Mouse (Mus musculus) small intestine, adult 2 months (tissue): ENCODE results near the gene Mlxip. TPM values are rescaled to one million over a fixed set of nuclear protein-coding genes. Genes with fewer than 3 reads are reported as not detected.

ENCODE experiments used
- H3K27ac ChIP-seq: fragments of 200-500 bp; 2 replicates; pipeline ENCODE4 v1.5.1; 2012; ENCODE audit warnings: low read depth, low read length, control low read depth, inconsistent platforms; ENCODE audit not compliant: insufficient read depth
- H3K27me3 ChIP-seq: fragments of 200-500 bp; 2 replicates; pipeline ENCODE4 v1.6.1; 2012; ENCODE audit warnings: mild to moderate bottlenecking, moderate library complexity, low read length, inconsistent platforms; ENCODE audit not compliant: control insufficient read depth, insufficient read depth
- H3K36me3 ChIP-seq: fragments of 200-500 bp; 2 replicates; pipeline ENCODE4 v1.6.1; 2012; ENCODE audit warnings: mild to moderate bottlenecking, low read length, control low read depth, inconsistent platforms; ENCODE audit not compliant: control insufficient read depth, insufficient read depth
- H3K4me1 ChIP-seq: fragments of 200-500 bp; 2 replicates; pipeline ENCODE4 v1.6.1; 2012; ENCODE audit warnings: low read length, inconsistent platforms, mixed read lengths; ENCODE audit not compliant: control insufficient read depth, insufficient read depth, insufficient read length
- H3K4me3 ChIP-seq: fragments of 200-500 bp; 2 replicates; pipeline ENCODE4 v1.5.1; 2012; ENCODE audit warnings: low read depth, mild to moderate bottlenecking, control low read depth, inconsistent platforms, low read length, moderate library complexity
- CTCF ChIP-seq: fragments of 200-500 bp; IDR thresholded peaks from 2 replicates; pipeline ENCODE4 v1.5.1; 2012; ENCODE audit warnings: low read depth, mild to moderate bottlenecking, control low read depth, inconsistent platforms, low read length, moderate library complexity, mixed read lengths; ENCODE audit not compliant: insufficient replicate concordance, insufficient read length; ENCODE audit errors: extremely low read depth
- POLR2A ChIP-seq: fragments of 200-500 bp; IDR thresholded peaks from 2 replicates; pipeline ENCODE4 v1.6.1; 2012; ENCODE audit warnings: low read depth, mild to moderate bottlenecking, control low read depth, inconsistent platforms, low read length, moderate library complexity
- WGBS: fragments of 180-500 bp; shearing (Covaris S2); methylation state at CpG from one replicate; pipeline ENCODE4 v1.1.7; 2018; 5-methylcytosine and 5-hydroxymethylcytosine counted together
- polyA plus RNA-seq: library from polyadenylated mRNA; depleted of rRNA; stranded (reverse); fragments of >200 nt; gene quantifications from 2 replicates; pipeline ENCODE4 v1.2.3, GENCODE M21; 2012

Gene Mlxip
- polyA plus RNA-seq, 1 experiment = 39.7 TPM

- TF ChIP-seq POLR2A = no peak
- no peak for TF ChIP-seq CTCF
- WGBS = 69% methylated on average over 10 of the region's 10 CpGs
- peaks cover 11% of the 10 kb centered on the region for H3K36me3 ChIP-seq
- no peaks in the 10 kb centered on the region for H3K27me3 ChIP-seq
- H3K4me1 ChIP-seq = peaks cover 5% of the 10 kb centered on the region; the same call in 1 of the 2 replicates
- no peak overlapping the region for H3K4me3 ChIP-seq
- no peak overlapping the region for H3K27ac ChIP-seq
Measured at GRCm38 (mm10) chr5:123375262-123375661, 19.3 kb upstream of the Mlxip start.

- Histone ChIP-seq H3K27ac (no peak overlapping the region), H3K4me1 (peaks cover 5% of the 10 kb centered on the region; the same call in 1 of the 2 replicates), H3K36me3 (peaks cover 6% of the 10 kb centered on the region), H3K4me3 (no peak overlapping the region), H3K27me3 (no peaks in the 10 kb centered on the region)
- 61% methylated on average over 6 of the region's 6 CpGs for WGBS
- no peak for TF ChIP-seq POLR2A
- TF ChIP-seq CTCF = no peak
Measured at GRCm38 (mm10) chr5:123375793-123376452, 18.7 kb upstream of the Mlxip start.

GRCm38 (mm10) chr5:123376569-123376968, 18.0 kb upstream of the Mlxip start:
- no peak overlapping the region for H3K27ac ChIP-seq
- 7% methylated on average over 10 of the region's 10 CpGs for WGBS
- H3K36me3 ChIP-seq = peaks cover 2% of the 10 kb centered on the region
- TF ChIP-seq POLR2A = no peak
- no peak for TF ChIP-seq CTCF
- H3K27me3 ChIP-seq = no peaks in the 10 kb centered on the region
- H3K4me3 ChIP-seq = no peak overlapping the region
- peaks cover 5% of the 10 kb centered on the region; the same call in 1 of the 2 replicates for H3K4me1 ChIP-seq

- Histone ChIP-seq H3K4me3 (no peak overlapping the region), H3K4me1 (peaks cover 5% of the 10 kb centered on the region; the same call in 1 of the 2 replicates), H3K36me3 (0 out of 2 replicates have a peak, but pooled peaks cover 2% of the 10 kb centered on the region), H3K27me3 (no peaks in the 10 kb centered on the region), H3K27ac (peak overlapping the region; percentile 32)
- WGBS = 50% methylated on average over 15 of the region's 15 CpGs
- TF ChIP-seq CTCF = peak; percentile 69; the same call in 1 of the 2 replicates
- TF ChIP-seq POLR2A = no peak
Measured at GRCm38 (mm10) chr5:123377120-123377955, 17.3 kb upstream of the Mlxip start.

- Histone ChIP-seq H3K4me3 (no peak overlapping the region), H3K27me3 (no peaks in the 10 kb centered on the region), H3K4me1 (peaks cover 5% of the 10 kb centered on the region; the same call in 1 of the 2 replicates), H3K36me3 (no peaks in the 10 kb centered on the region), H3K27ac (no peak overlapping the region)
- TF ChIP-seq POLR2A (no peak), CTCF (no peak)
- 77% methylated on average over 9 of the region's 9 CpGs for WGBS
Measured at GRCm38 (mm10) chr5:123378712-123379111, 15.9 kb upstream of the Mlxip start.

GRCm38 (mm10) chr5:123379504-123379931, 15.1 kb upstream of the Mlxip start:
- H3K27ac ChIP-seq = no peak overlapping the region
- H3K36me3 ChIP-seq = no peaks in the 10 kb centered on the region
- peaks cover 5% of the 10 kb centered on the region; the same call in 1 of the 2 replicates for H3K4me1 ChIP-seq
- TF ChIP-seq CTCF = no peak
- TF ChIP-seq POLR2A = no peak
- H3K4me3 ChIP-seq = no peak overlapping the region
- 75% methylated on average over 5 of the region's 5 CpGs for WGBS
- H3K27me3 ChIP-seq = no peaks in the 10 kb centered on the region

GRCm38 (mm10) chr5:123381968-123382367, 12.6 kb upstream of the Mlxip start:
- TF ChIP-seq POLR2A (no peak), CTCF (no peak)
- 43% methylated on average over 20 of the region's 20 CpGs for WGBS
- Histone ChIP-seq H3K27me3 (no peaks in the 10 kb centered on the region), H3K36me3 (no peaks in the 10 kb centered on the region), H3K4me3 (peak overlapping the region; percentile 10; the same call in 1 of the 2 replicates), H3K4me1 (0 out of 2 replicates have a peak, but pooled peaks cover 2% of the 10 kb centered on the region), H3K27ac (0 out of 2 replicates have a peak overlapping the region, but pooled peaks have one; percentile 12)
